Mouse (Mus musculus): ENCODE data around the gene Ppie.
"Not testable (repeated sequence)": the region's sequence is repeated elsewhere in the genome, so short reads cannot be mapped to it uniquely, and the experiment has no call there.

- not testable (repeated sequence) for TF ChIP-seq CTCF (IDR thresholded peaks at IDR 0.05; ENCODE audit: extremely low read depth, insufficient read length, insufficient replicate concordance, low read depth, low read length); POLR2A (IDR thresholded peaks at IDR 0.05; ENCODE audit: low read depth, low read length)
Observed at GRCm38 (mm10) chr4:123111275-123111983, 28.3 kb downstream of the Ppie start.

Measured in small intestine, adult 2 months (tissue).